Mouse (Mus musculus) cerebellum, adult 2 months (tissue): ENCODE results near the gene Med29. TPM values are rescaled to one million over a fixed set of nuclear protein-coding genes. Genes with fewer than 3 reads are reported as not detected.

Experiments used
- DNase-seq, 2 experiments: peaks; one replicate each; pipeline ENCODE4 v3.0.0; 2021
- H3K27ac ChIP-seq: fragments of 200-500 bp; 2 replicates; pipeline ENCODE4 v1.5.1; 2012; ENCODE audit warnings: low read length, control low read depth, inconsistent platforms; ENCODE audit not compliant: insufficient read depth
- H3K27me3 ChIP-seq: fragments of 200-500 bp; 2 replicates; pipeline ENCODE4 v1.6.1; 2012; ENCODE audit warnings: inconsistent platforms, mild to moderate bottlenecking, low read length, moderate library complexity; ENCODE audit not compliant: control insufficient read depth, insufficient read depth
- H3K4me1 ChIP-seq: fragments of 200-500 bp; 2 replicates; pipeline ENCODE4 v1.6.1; 2011; ENCODE audit warnings: low read length; ENCODE audit not compliant: control insufficient read depth, insufficient read depth
- H3K4me3 ChIP-seq: fragments of 200-500 bp; replicated peaks from 2 replicates; pipeline ENCODE3; 2011; ENCODE audit warnings: mild to moderate bottlenecking, low read depth, low read length, control low read depth; ENCODE audit not compliant: insufficient read depth
- CTCF ChIP-seq: fragments of 200-500 bp; IDR thresholded peaks from 2 replicates; pipeline ENCODE4 v1.5.1; 2011; ENCODE audit warnings: low read depth, mild to moderate bottlenecking, control low read depth, low read length, moderate library complexity, borderline replicate concordance; ENCODE audit not compliant: insufficient read depth
- POLR2A ChIP-seq: fragments of 200-500 bp; IDR thresholded peaks from 2 replicates; pipeline ENCODE4 v1.6.1; 2011; ENCODE audit warnings: low read length, control low read depth, borderline replicate concordance; ENCODE audit not compliant: insufficient read depth
- WGBS: fragments of 180-500 bp; shearing (Covaris S2); methylation state at CpG from one replicate; pipeline ENCODE4 v1.1.7; 2018; 5-methylcytosine and 5-hydroxymethylcytosine counted together
- polyA plus RNA-seq: library from polyadenylated mRNA; depleted of rRNA; stranded (reverse); fragments of >200 nt; gene quantifications from 2 replicates; pipeline ENCODE4 v1.2.3, GENCODE M21; 2012

The Med29 gene
- polyA plus RNA-seq, 1 experiment, result 49.5 TPM

DNA sequence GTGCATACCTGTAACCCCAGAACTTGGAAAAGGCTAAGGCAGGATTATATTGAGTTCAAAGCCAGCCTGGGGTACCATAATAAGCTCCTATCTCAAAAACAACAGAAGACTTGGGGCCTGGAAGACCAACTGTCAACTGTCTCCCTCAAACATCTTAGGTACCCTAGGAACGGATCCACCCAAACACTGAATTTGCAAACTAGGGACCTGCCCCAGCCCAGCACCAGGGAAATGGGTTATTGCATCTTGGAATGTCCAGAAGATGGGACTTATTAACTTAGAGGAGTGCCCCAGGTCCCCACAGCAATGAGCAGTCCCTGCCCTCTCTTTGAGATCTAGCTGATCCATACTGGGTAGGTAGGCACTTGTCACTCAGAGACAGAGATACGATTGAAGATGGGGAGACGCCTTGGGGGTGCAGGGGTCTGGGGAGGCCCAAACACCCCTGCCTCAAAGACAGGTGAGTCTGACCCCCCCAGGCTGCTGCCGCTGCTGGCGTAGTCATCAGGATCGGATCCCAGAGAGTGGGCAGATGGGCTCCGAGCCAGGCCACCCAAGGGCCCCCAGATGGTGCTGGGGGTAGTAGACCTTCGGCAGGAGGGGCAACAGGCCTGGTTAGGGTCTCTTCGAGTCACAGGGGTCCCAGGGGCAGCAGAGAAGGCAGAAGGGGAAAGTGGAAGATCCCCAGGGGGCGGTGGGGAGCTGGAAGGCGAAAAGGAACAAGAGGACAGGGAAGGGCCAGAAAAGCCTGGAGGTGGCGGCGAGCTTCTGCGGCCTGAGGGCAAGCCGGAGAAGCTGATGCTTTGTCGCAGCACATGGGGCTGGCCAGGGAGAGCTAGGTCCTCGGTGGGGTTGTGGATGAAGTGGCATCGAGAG is 15.1 kb downstream of the Med29 start:
- DNase-seq, result no peak
- no peaks in the 10 kb centered on the region for H3K27me3 ChIP-seq

DNA sequence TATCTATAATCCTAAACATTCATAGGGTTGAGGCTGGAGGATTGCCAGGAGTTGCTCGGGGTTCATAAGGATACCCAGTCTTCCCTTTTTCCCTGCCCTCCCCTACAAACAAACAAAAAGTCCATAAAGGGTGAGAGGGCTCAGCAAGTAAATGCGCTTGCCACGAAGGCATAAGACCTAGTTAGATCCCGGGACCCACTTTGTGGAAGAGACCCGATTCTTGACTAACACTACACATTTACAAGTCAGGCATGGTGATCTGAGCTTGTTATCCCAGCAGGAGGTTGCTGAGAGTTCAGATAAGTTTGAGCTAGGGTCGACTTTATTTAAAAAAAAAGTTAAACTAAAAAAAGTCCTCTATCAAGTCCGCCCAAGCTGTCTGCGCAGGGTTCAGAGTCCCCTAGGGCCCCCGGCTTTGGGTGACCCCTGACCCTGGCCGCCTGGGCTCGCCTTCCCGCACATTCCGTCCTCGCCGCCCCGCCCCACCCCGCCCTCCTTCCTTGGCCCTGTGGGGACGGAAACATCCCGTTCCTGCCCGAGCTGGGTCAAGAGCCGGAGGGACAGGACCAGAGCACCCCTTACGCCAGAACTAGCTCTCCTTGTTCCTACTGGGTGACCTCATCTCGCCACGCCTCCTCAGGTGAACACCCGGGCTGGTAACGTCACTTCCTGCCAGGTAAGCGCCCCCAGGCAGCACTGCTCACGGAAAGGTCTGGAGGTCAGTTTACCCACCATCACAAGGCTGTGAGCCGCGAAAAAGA is 16.3 kb downstream of the Med29 start:
- Histone ChIP-seq H3K4me3 (peak overlapping the region; percentile 54), H3K4me1 (no peaks in the 10 kb centered on the region; the same call in 1 of the 2 replicates), H3K27me3 (no peaks in the 10 kb centered on the region), H3K27ac (peak overlapping the region; percentile 2; the same call in 1 of the 2 replicates)
- WGBS, result 15% methylated on average over 30 of the region's 30 CpGs
- no peak for TF ChIP-seq POLR2A
- no peak for TF ChIP-seq CTCF
- DNase-seq, result peak in 1 of 2 experiments; percentile 41

More for the DNA sequence above, 15.1 kb downstream of the Med29 start:
- 63% methylated on average over 18 of the region's 18 CpGs for WGBS
- H3K27ac ChIP-seq, result no peak overlapping the region
- no peak for TF ChIP-seq CTCF
- TF ChIP-seq POLR2A, result no peak
- no peak overlapping the region for H3K4me3 ChIP-seq
- peaks cover 10% of the 10 kb centered on the region for H3K4me1 ChIP-seq

DNA sequence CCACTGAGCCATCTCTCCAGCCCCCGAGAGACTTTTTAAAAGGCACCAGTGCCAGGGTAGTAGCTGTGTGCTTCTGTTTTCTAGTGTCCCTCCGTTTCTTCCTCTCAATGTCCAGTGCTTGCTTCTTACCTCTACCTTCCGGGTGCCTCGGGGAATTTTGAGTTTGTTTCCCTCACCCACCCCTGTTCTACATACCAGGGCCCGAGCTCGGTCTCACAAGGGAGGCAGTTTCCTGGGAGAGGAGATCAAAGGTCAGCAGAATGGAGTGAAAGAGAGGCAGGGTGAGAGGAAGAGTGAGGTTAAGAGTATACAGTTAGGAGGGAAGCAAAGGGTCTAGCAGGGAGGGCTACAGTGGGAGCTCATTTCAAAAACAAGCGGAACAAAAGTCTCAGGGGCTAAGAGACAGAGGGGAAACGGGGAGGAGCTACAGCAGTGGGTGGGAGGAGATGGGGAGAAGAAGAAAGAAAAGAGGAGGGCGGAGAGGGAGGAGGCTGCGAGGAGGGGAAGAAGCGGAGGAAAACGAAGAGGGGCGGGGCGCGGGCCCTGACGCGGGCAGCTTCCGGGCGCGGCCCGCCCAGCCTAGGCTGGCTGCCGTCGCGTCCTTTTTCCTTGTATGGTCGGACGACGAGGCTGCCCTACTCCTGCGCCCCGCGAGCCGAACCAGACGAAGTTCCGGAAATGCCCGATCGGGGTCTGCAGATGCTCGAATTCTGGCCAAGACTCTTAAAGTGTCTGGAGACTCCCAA is 17.2 kb downstream of the Med29 start:
- TF ChIP-seq POLR2A (no peak), CTCF (no peak)
- H3K4me3 ChIP-seq, result peak overlapping the region; percentile 54
- 1% methylated on average over 36 of the region's 36 CpGs for WGBS
- H3K4me1 ChIP-seq, result no peaks in the 10 kb centered on the region
- H3K27ac ChIP-seq, result peak overlapping the region; percentile 46; the same call in 1 of the 2 replicates
- no peaks in the 10 kb centered on the region for H3K27me3 ChIP-seq
- DNase-seq, result peak; percentile 65 to 72

DNA sequence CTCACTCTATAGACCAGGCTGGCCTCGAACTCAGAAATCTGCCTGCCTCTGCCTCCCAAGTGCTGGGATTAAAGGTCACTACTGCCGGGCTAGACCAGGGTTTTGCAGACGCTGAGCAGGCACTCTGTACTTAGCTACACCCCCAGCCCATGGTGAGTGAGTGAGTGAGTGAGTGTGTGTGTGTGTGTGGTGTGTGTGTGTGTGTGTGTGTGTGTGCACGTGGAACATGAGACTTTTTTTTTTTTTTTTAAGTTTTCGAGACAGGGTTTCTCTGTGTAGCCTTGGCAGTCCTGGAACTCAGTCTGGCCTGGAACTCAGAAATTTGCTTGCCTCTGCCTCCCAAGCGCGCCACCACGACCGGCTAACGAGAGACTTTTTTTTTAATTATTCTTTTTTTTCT is 17.9 kb downstream of the Med29 start:
- TF ChIP-seq POLR2A (no peak), CTCF (no peak)
- Histone ChIP-seq H3K27me3 (no peaks in the 10 kb centered on the region), H3K27ac (no peak overlapping the region), H3K4me3 (no peak overlapping the region), H3K4me1 (no peaks in the 10 kb centered on the region)
- DNase-seq, result no peak
- WGBS, result 75% methylated on average over 10 of the region's 10 CpGs

DNA sequence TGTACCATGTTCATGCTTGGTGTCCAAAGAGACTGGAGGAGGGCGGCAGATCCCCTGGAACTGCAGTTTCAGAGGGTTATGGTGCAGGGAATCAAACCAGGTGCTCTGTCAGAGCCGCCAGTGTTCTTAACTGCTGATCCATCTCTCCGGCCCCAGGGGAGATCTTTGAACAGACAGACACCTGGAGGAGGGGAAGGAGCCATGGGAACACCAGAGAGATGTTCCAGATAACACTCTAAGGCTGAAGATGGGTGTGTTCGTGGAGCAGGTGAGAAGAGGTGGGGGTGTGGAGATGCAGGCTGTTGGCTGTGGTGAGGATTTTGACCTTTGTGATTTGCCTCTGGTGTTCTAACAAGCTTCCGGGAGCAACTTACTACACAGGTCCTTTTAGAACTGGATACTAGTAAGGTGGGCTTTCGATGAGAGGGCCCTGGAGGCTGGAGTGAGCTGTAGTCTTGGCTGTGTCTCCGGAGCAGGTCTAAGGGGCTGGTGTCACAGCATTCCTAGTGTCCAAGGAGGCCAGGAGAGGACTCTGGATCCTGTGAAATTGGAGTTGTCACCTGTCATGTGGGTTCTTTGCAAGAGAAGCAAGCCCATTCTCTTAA is 18.5 kb downstream of the Med29 start:
- no peak overlapping the region for H3K27ac ChIP-seq
- H3K4me3 ChIP-seq, result no peak overlapping the region
- WGBS, result 85% methylated on average over 7 of the region's 7 CpGs
- no peaks in the 10 kb centered on the region for H3K4me1 ChIP-seq
- no peak for TF ChIP-seq CTCF
- no peak for TF ChIP-seq POLR2A
- H3K27me3 ChIP-seq, result no peaks in the 10 kb centered on the region
- DNase-seq, result no peak

DNA sequence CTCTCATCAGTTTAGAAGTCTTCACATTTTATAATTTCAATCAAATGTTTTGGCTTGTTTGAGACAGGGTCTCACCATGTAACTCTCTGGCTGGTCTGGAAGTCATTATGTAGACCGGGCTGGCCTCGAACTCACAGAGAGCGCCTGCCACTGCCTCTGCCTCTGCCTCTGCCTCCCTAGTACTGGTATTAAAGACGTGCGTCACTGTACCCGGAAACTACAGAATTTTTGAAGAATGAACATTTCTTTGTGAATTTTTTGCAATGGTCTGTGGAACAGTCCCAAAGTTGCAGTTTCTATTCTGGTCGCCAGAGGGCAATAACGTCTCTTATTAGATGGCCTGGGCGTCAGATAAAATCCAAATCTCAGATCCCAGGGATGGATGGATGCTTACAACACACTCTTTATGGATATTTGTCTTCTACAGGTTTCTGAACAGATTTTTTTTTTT is 19.4 kb downstream of the Med29 start:
- Histone ChIP-seq H3K4me1 (no peaks in the 10 kb centered on the region), H3K27ac (no peak overlapping the region), H3K4me3 (peak overlapping the region; percentile 80), H3K27me3 (no peaks in the 10 kb centered on the region)
- TF ChIP-seq POLR2A, result no peak
- TF ChIP-seq CTCF, result peak; percentile 38; the same call in 1 of the 2 replicates
- WGBS, result under 1% methylated on average over 9 of the region's 9 CpGs
- peak; percentile 66 to 72 for DNase-seq

DNA sequence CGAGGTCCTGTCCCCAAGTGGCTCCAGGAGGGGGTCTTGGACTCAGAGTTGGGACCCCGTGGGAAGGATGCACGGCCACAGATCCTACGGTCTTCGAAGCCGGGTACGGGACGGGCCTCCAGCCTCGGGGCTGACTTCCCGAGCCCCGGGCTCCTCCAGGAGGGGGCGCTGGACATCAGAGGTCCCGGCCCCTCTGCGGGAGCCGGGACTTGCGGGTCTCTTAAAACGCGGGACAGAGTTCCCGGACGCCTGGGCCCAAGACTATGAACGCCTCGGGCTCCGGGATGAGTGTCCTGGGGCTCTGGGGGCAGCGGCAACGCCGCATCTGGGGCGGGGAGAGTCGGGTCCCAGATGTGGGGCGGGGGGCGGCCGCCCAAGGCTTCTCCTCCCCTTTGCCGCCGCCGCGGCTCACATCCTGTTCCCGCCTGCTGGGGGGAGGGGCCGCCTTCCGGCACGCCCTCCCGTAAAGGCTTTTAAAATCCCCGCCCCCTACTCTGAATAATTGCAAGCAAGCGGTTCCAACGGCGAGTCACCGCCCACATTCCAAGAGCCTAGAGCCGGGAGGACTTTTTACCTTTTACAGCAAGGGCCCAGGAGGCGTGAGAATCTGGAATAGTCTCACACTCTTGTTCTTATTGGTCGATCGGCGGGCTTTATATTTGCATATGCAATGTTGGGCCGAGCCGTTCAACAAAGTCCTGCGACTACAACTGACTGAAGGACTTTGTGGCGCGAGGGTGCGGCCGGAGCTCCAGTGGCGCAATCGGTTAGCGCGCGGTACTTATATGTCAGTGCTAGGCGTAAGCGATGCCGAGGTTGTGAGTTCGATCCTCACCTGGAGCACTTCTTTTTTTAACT is 20.0 kb downstream of the Med29 start, which contains the start of gene Plekhg2:
Gene Plekhg2, minus strand, starts transcription at position 349 of the 858 bp plus-strand sequence.
- DNase-seq, result peak; percentile 90 to 93
- Histone ChIP-seq H3K4me3 (peak within 1 kb of the TSS; percentile 80), H3K27ac (no peak within 1 kb of the TSS), H3K4me1 (no peaks in the 10 kb centered on the region), H3K27me3 (no peaks in the 10 kb centered on the region)
- under 1% methylated on average over 65 of the region's 66 CpGs for WGBS
- TF ChIP-seq POLR2A (no peak), CTCF (0 out of 2 replicates have a peak, but pooled peaks have one; percentile 16)
